Mouse (Mus musculus): Measurements from ENCODE around the gene Asrgl1. TPM values are rescaled to one million over a fixed set of nuclear protein-coding genes. Genes with fewer than 3 reads are reported as not detected.

The Asrgl1 gene
- total and polyA plus RNA-seq, 3 experiments = 15.6 to 36.2 (median 25.1) TPM

GRCm38 (mm10) chr19:9119655-9120425 lies 15.6 kb downstream of the Asrgl1 start:
- DNase-seq (ENCODE audit: extremely low read depth) = no peak
- TF ChIP-seq SMC3 (IDR thresholded peaks at IDR 0.05; ENCODE audit: low read depth, low read length) = no peak
- TF ChIP-seq MEF2A (IDR thresholded peaks at IDR 0.05; ENCODE audit: borderline replicate concordance, low read depth, low read length) = no peak
- no peak for TF ChIP-seq KAT2A (IDR thresholded peaks at IDR 0.05; ENCODE audit: insufficient replicate concordance, low read length)
- no peak for TF ChIP-seq USF2 (conservative IDR thresholded peaks at IDR 0.05; ENCODE audit: low read depth, low read length)
- TF ChIP-seq GABPA (IDR thresholded peaks at IDR 0.05; ENCODE audit: insufficient replicate concordance, low read depth, low read length) = no peak
- TF ChIP-seq MXI1 (IDR thresholded peaks at IDR 0.05; ENCODE audit: low read depth, low read length) = no peak
- no peak for TF ChIP-seq NELFE (IDR thresholded peaks at IDR 0.05; ENCODE audit: low read depth, low read length)
- TF ChIP-seq IRF4 (IDR thresholded peaks at IDR 0.05; ENCODE audit: low read depth, low read length) = no peak
- TF ChIP-seq MAFK (IDR thresholded peaks at IDR 0.05; ENCODE audit: insufficient replicate concordance, low read length) = no peak
- TF ChIP-seq POLR2A (IDR thresholded peaks at IDR 0.05; ENCODE audit: low read depth, low read length) = no peak
- no peak for TF ChIP-seq MYC (IDR thresholded peaks at IDR 0.05; ENCODE audit: low read depth, low read length)
- no peak for TF ChIP-seq ZNF384 (IDR thresholded peaks at IDR 0.05; ENCODE audit: low read depth, low read length)
- TF ChIP-seq MAZ (IDR thresholded peaks at IDR 0.05; ENCODE audit: low read depth, low read length) = no peak
- TF ChIP-seq TCF12 (IDR thresholded peaks at IDR 0.05; ENCODE audit: low read depth, low read length) = no peak
- TF ChIP-seq UBTF (IDR thresholded peaks at IDR 0.05; ENCODE audit: low read depth, low read length) = no peak
- no peak for TF ChIP-seq CTCF (conservative IDR thresholded peaks at IDR 0.05 in 1 of 2, IDR thresholded peaks at IDR 0.05 in 1 of 2; ENCODE audit: low read depth in 2 of 2, low read length in 2 of 2)
- TF ChIP-seq RCOR1 (conservative IDR thresholded peaks at IDR 0.05; ENCODE audit: low read depth, low read length) = no peak
- no peak for TF ChIP-seq MAX (IDR thresholded peaks at IDR 0.05; ENCODE audit: low read length)

GRCm38 (mm10) chr19:9117275-9117674 lies 18.2 kb downstream of the Asrgl1 start:
- H3K4me2 ChIP-seq (ENCODE audit: insufficient read depth, low read depth, poor library complexity, severe bottlenecking) = no peak overlapping the region
- no peak overlapping the region for H3K4me3 ChIP-seq (replicated peaks in 1 of 3; ENCODE audit: low read depth in 2 of 3, low read length in 2 of 3, poor library complexity in 1 of 3)
- no peak overlapping the region for H3K27ac ChIP-seq (ENCODE audit: insufficient read depth, low read depth)
- no peaks in the 10 kb centered on the region for H3K9me3 ChIP-seq (replicated peaks; ENCODE audit: low read length)
- dilution Hi-C loops (cut with MboI; ENCODE audit: extremely low pct_ligation_motif_present, extremely low pct_unique_long_range_greater_than_20kb, low sequenced_read_pairs) = no loop called here
- in situ Hi-C loops (cut with MboI; ENCODE audit: low pct_ligation_motif_present, low pct_unique_long_range_greater_than_20kb, low sequenced_read_pairs) = loop anchor here (25.0 kb wide), 1 partner anchor 380 kb away; the partner anchor contains the start of genes 1700092M07Rik, Stx5a and Wdr74
- no peaks in the 10 kb centered on the region for H3K27me3 ChIP-seq (replicated peaks)
- no peaks in the 10 kb centered on the region for H3K79me2 ChIP-seq (replicated peaks; ENCODE audit: control insufficient read depth, extremely low read depth, insufficient read depth, poor library complexity, severe bottlenecking)
- H3K4me1 ChIP-seq (ENCODE audit: control insufficient read depth in 1 of 2, insufficient read depth in 2 of 2) = peaks cover 6 to 11% of the 10 kb centered on the region in 2 experiments
- TF ChIP-seq MAX (IDR thresholded peaks at IDR 0.05; ENCODE audit: low read length) (no peak), SIN3A (IDR thresholded peaks at IDR 0.05; ENCODE audit: low read length) (no peak)
- H3K9ac ChIP-seq (ENCODE audit: insufficient read depth, low read depth) = no peak overlapping the region
- DNase-seq (ENCODE audit: extremely low read depth) = no peak
- peaks cover 48 to 67% of the 10 kb centered on the region in 2 experiments for H3K36me3 ChIP-seq (replicated peaks in 1 of 2; ENCODE audit: control insufficient read depth in 1 of 2, insufficient read depth in 1 of 2, low read length in 1 of 2)

More at GRCm38 (mm10) chr19:9119655-9120425, 15.6 kb downstream of the Asrgl1 start:
- in situ Hi-C loops (cut with MboI; ENCODE audit: low pct_ligation_motif_present, low pct_unique_long_range_greater_than_20kb, low sequenced_read_pairs) (loop anchor here (25.0 kb wide), 1 partner anchor 383 kb away; the partner anchor contains the start of genes 1700092M07Rik, Stx5a and Wdr74), dilution Hi-C loops (cut with MboI; ENCODE audit: extremely low pct_ligation_motif_present, extremely low pct_unique_long_range_greater_than_20kb, low sequenced_read_pairs) (no loop called here)
- no peak overlapping the region for H3K4me2 ChIP-seq (ENCODE audit: insufficient read depth, low read depth, poor library complexity, severe bottlenecking)
- H3K4me1 ChIP-seq (ENCODE audit: control insufficient read depth in 1 of 2, insufficient read depth in 2 of 2) = peaks cover 6 to 15% of the 10 kb centered on the region in 2 experiments
- no peaks in the 10 kb centered on the region for H3K79me2 ChIP-seq (replicated peaks; ENCODE audit: control insufficient read depth, extremely low read depth, insufficient read depth, poor library complexity, severe bottlenecking)
- peaks cover 26 to 41% of the 10 kb centered on the region in 2 experiments for H3K36me3 ChIP-seq (replicated peaks in 1 of 2; ENCODE audit: control insufficient read depth in 1 of 2, insufficient read depth in 1 of 2, low read length in 1 of 2)
- H3K9ac ChIP-seq (ENCODE audit: insufficient read depth, low read depth) = no peak overlapping the region
- H3K27me3 ChIP-seq (replicated peaks) = no peaks in the 10 kb centered on the region
- no peak overlapping the region for H3K27ac ChIP-seq (ENCODE audit: insufficient read depth, low read depth)
- H3K4me3 ChIP-seq (replicated peaks in 1 of 3; ENCODE audit: low read depth in 2 of 3, low read length in 2 of 3, poor library complexity in 1 of 3) = no peak overlapping the region
- H3K9me3 ChIP-seq (replicated peaks; ENCODE audit: low read length) = no peaks in the 10 kb centered on the region

All from CH12.LX (cell line).